Mouse (Mus musculus) heart, postnatal 4 days (tissue): ENCODE results near the gene Clps. TPM values are rescaled to one million over a fixed set of nuclear protein-coding genes. Genes with fewer than 3 reads are reported as not detected.
"Not testable (repeated sequence)": the region's sequence is repeated elsewhere in the genome, so short reads cannot be mapped to it uniquely, and the experiment has no call there.

Experiments used
- DNase-seq: peaks from one replicate; pipeline ENCODE4 v3.0.0; 2021
- total RNA-seq, 2 experiments: library from RNA; stranded (reverse); gene quantifications; 2 replicates each; pipeline ENCODE4 v1.2.3; 2021

Gene Clps
- total RNA-seq: not detected

- DNase-seq: no peak
Observed at GRCm38 (mm10) chr17:28560598-28560997, at the start of gene Clps. Clps (minus strand) TSS chr17:28560766.

DNA sequence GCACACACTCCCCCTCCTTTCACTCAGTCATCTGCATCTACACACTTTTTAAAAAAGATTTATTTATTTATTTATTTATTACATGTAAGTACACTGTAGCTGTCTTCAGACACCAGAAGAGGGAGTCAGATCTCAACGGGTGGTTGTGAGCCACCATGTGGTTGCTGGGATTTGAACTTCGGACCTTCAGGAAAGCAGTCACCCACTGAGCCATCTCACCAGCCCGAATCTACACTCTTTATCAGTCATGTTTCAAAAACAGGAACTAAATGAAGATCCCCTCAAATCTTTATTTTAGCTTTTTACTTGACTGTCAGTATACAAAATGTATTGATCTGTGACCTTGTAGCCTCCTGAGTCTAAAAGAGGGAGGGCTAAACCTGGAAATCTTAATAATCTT is 49.0 kb upstream of the Clps start:
- DNase-seq: no peak

GRCm38 (mm10) chr17:28601557-28602250 is 41.1 kb upstream of the Clps start:
- no peak for DNase-seq

DNA sequence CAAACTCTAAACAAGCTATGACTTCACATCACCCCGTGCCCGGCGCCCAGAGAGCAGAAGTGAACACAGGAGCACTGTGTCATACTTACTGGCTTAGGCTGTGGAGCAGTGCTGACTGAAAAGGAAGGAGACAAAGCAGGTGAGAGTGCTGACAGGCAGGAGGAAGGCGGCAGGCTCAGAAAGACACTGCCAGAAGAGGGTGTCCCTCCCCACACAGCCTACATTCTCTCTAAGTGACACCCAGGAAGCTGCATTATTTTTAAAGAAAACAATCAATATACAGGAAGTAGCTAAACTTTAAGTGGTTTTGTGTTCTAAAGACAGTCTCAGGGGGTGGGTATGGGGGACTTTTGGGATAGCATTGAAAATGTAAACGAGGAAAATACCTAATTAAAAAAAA is 40.2 kb upstream of the Clps start:
- no peak for DNase-seq

DNA sequence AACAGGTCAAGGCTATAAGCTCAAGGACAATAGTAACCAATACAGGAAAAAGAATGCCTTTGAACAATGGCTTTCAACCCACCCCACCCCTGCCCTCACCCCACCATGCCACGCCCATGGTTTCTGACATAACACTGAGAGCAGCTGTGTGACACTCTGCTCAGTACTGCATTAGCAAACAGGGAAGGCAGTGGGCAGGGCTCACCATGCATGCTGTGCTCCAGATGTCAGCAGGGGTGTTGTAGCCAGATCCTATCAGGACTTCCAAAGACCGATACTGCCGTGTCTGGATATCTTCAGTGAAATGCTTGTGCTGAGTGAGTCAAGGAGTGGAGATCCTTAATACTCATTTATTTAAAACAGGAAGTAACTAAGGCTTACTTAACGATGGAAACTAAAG is 33.4 kb upstream of the Clps start:
- no peak for DNase-seq

DNA sequence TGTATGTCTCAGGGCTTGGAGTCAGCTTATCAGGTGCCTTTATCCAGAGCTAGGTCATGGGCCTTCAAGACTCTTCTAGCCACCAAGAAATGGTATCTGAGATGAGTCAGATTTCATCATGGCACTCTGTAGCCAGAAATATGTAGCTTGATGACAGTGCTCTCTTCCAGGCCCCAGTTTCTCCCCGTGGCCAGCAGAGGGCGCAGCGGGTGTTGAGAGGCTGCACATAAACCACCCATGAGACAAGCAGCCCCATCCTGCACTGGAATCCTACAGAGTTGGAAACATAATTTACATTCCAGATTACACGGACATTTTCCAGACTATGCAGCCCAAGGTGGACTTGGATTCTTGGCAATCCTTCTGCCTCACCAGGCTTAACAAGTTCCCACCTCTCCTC is 32.4 kb upstream of the Clps start:
- DNase-seq: peak; percentile 84

DNA sequence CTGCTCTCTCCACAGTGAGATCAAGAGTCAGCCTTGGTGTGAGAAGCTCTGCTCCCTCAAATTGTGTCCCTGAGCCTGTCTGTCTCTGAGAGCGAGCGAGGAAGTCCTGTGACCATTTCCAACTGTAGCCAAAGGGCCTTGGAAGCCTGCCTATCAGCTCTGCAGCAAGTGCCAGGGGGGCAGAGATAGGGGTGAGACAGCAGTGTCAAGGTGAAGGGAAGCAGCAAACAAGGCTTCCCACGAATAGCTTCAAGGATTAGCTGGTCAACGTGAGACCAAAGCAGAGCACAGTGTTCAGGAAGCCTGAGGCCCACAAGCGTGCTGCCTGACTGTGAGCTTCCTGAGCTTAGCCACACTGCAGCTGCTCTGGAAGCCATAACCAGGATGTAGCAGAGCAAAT is 30.9 kb upstream of the Clps start:
- DNase-seq: peak; percentile 75

DNA sequence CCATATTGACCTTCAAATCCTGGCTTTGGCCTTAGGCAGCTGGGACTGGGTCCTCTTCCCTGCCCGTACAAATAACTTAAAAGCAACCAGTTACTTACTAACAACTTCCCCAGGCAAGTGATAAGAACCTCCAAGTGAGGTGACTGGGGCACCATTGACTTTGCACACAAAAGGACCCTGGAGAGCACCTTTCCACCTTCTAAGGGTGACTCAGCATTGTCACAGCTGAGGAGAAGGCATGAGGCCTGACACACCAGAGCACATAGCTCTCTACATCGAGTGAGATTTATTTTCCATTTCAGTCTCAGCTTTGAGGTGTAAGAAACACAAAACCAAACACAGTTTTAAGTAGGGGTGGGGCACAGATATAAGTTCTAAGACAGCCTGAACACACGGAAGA is 30.0 kb upstream of the Clps start:
- no peak for DNase-seq

- no peak for DNase-seq
Observed at GRCm38 (mm10) chr17:28588591-28588990, 28.0 kb upstream of the Clps start.

DNA sequence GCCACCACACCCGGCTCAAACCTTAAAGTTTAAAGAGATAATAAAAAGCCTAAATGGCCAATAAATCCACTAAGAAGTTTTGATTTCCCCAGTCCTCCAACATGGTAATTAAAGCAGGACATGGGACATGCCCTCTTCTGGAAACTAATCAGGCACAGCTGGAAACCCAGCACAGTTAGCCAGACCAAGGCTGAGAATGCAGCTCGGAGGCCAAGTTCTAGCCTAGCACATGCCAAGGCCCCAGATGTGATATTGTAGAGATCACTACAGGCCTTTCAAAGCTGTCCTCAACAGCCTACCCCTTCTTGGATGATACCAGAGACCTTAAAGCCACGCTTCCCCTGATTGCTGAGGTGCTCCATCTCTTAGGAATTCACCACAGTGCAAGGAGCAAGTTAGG is 25.9 kb upstream of the Clps start:
- no peak for DNase-seq

- no peak for DNase-seq
Observed at GRCm38 (mm10) chr17:28581056-28581455, 20.5 kb upstream of the Clps start.

GRCm38 (mm10) chr17:28580396-28580795 is 19.8 kb upstream of the Clps start:
- peak; percentile 84 for DNase-seq

- peak; percentile 69 for DNase-seq
Observed at GRCm38 (mm10) chr17:28575244-28576125, 14.9 kb upstream of the Clps start, which contains the start of gene Lhfpl5. Lhfpl5 (plus strand) TSS chr17:28575641.

DNA sequence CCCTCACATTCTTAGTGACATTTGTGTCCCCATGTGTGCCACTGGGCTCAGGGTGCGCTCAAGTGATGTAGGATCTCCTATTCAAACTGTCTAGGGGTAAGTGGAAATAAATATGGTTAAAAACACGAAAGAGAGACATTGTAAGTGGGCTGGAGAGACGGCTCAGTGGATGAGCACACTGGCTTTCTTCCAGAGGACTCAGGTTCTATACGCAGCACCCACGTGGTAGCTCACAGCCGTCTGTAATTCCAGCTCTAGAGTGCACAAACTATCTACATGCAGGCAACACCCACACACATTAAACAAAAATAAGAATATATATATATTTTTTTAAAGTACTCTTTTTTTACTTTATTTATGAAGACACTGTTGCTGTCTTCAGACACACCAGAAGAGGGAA is 12.4 kb upstream of the Clps start:
- DNase-seq: no peak

GRCm38 (mm10) chr17:28572521-28572920 is 12.0 kb upstream of the Clps start:
- DNase-seq: no peak

DNA sequence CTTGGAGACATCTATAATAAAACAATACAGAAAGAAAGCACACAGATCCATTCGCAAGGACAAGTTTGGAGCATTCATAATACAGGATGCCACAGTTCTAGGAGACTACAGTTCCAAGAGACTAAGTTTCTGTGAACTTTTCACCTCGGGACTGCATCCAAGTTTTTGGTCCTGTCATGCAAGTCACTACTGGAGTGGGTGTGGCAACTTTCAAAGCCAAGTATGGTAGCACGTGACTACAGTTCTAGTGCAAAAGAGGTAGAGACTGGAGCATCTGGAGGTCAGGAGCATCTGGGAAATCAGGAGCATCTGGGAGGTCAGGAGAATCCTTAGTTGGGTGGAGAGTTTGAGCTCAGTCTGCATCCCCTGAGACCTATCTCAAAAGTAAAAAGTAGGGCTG is 11.3 kb upstream of the Clps start:
- DNase-seq: no peak

DNA sequence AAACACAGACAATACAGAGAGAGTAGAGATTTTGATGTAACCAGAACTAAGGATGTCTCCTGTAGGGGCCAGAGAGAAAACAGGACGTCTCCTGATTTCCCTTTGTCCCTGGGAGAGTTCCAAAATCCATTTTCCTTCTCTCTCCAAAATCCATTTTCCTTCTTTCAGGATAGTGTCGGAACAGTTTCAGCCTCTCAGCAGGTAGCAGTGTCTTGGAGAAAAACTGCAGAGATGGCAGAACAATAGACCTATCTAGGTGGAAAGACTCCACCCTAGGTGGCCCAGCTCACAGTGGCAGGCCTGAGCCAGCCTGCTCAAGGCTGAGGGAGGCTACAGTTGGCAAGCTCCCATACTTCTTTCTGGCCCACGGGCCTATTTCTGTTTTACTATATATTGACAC is 7.0 kb upstream of the Clps start:
- DNase-seq: no peak

- no peak for DNase-seq
Observed at GRCm38 (mm10) chr17:28565181-28565580, 4.6 kb upstream of the Clps start.

DNA sequence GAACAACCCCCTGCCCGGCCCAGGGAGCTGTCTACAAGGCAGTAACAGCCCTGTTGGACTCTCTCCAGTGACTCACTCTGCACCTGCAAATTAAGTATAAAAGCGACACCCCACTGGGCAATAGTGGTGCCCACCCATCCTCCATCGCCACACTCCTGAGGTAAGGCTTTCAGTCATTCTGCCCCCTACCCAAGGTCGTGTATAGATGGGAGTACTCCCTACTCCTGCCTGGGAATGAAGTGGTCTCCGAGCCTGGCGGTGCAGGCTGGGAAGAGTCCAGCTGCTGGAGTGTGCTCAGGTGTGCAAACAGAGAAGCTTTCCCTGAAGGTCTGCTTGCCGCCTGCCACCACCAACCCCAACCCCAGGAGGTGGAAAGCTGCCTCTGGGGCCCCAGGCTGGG is 1.0 kb upstream of the Clps start:
- no peak for DNase-seq

- no peak for DNase-seq
Observed at GRCm38 (mm10) chr17:28557772-28558171, 2.8 kb downstream of the Clps start.

DNA sequence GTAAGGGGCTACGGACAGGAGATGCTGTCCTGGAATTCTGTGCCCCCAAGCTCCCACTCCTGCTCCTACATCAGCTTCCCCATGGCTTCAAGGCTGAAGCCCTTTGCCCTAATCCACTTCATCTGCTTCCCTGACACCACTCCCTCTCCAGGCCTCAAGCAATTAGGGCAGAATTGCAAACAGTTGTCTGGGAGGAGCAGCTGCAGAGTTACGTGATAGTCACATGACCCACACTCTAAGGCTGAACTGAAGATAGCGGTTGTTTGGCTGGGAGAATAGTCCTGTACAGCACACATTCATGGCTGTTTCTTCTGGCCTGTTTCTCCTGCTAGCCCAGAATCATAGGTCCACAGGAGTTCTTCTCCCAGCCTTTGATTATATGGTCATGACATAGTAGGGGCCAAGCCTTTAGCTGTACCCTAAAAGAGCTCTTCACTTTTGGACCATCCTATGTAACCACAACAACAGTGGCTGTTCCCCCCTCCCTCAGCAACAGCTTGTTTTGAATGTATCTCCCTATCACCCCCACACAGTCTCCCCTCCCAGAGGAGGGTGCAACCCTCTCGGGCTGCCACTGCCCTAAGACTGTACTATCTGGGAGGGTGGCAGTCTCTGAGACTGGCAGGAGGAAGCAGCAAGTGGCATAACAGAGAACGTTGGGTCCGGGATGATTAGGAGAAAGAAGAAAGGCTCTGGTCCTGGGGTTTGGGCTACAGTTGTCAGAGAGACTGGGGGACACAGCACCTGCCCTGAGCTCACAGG is 3.8 kb downstream of the Clps start:
- DNase-seq: no peak

DNA sequence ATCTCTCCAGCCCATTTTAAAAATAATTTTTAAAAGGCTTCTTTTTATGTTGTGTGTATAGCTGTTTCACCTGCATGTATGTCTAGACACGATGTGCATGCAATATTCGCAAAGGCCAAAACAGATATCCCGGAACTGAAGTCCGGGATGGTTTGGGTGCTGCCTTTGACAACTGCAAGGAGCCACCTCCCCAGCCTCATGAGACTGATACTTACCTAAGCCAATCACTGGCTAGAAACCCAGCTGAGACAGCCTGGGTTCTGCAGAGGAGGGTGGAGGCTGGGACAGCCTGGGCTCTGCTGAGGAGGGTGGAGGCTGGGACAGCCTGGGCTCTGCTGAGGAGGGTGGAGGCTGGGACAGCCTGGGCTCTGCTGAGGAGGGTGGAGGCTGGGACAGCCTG is 6.5 kb downstream of the Clps start:
- not testable (repeated sequence) for DNase-seq
